Mouse (Mus musculus): ENCODE results near the gene Gsap.
"Not testable (repeated sequence)": the region's sequence is repeated elsewhere in the genome, so short reads cannot be mapped to it uniquely, and the experiment has no call there.

The Gsap gene

DNA sequence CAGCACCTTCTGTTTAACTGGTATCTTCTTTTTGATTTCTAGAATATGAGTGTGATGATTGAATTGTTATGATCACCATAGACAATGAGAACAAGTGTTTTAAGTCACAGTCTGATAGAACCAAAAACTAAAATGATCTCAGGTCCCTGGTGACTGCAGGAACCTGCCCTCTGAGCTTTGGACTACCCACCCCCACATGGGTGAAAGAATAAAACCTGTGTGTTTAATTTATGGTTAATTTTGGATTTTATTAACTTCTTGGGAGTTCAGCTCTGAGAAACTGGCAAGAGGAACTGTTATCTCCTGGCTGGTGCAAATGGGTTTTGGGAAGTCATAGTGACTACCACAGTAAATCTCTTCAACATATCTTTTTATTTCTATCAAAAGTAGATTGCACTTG, 6.6 kb upstream of the Gsap start:
- no peak for DNase-seq (ENCODE audit: low read depth, low spot score)

DNA sequence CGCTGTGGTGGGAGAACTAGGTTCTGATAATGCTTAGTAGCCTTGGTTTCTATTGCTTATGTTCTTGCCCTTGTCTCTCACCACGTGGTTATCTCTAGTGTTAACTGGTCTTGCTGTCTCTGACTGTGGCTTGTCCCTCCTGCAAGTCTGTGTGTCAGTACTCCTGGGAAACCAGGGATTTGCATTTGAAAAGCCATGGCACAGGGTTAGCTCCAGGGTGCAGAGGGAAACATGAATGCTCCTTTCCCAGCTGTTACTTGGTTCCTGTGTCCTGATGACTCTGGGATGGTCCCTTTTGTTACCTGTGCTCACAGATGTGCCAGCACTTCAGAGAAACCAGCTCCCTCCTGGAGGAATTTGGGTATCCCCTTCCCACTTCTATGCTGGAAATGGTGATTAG, 3.0 kb upstream of the Gsap start:
- not testable (repeated sequence) for DNase-seq (ENCODE audit: low read depth, low spot score)

DNA sequence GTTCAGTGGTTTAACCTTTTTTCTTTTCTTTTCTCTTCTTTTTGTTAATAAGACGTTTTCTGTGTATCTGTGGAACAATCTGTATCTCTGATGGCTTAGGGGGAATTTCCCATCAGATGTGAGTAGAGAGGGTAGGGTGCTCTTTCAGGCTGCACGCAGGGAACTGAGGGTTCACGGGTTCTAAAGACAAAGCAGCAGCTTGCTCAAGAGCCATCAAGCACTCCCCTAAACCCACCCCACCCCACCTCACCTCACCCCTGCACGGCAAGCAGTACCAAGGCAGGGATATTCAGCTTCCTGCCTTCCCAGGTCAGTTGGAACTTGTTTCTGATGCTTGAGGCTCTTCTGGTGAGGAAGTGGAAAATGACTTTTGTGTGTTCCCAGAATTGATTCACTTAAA, 766 bp downstream of the Gsap start:
- no peak for DNase-seq (ENCODE audit: low read depth, low spot score)

DNA sequence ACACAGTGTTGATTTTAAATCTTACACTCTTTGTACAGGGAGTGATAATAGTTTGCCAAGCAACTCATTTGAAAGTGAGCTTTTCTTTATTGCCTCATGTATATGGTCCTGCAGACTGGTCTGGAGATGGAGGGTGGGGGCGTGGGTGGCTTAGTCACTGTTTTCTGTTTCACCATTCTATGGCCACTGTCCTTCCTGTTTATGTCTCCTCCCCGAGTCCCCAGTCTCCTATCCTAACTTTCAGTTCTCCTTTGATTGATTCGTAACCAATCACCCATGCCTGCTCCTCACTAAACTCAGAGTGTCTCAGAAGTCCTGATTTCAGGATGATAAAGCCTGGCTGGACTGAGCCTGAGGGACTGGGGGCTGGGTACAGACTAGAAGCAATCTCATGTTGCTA, 2.4 kb downstream of the Gsap start:
- DNase-seq (ENCODE audit: low read depth, low spot score) = no peak

DNA sequence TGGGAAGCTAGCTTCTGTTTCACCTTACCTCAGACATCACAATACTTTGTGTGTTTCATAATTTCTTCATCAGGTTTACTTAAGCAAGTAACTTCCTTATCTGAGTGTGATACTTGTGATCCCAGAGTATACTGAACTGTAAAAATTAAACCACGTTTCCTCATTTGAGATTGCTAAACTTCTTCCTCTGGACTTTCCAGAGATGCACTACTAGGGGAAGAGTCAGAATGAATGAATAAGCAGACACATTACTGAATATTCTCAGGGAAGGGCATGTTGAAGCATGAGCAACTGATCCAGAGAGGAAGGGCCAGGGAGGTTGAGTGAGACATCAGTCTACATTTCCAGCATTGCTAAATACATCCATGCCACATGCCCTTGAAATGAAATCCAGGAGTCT, 3.0 kb downstream of the Gsap start:
- no peak for DNase-seq (ENCODE audit: low read depth, low spot score)

DNA sequence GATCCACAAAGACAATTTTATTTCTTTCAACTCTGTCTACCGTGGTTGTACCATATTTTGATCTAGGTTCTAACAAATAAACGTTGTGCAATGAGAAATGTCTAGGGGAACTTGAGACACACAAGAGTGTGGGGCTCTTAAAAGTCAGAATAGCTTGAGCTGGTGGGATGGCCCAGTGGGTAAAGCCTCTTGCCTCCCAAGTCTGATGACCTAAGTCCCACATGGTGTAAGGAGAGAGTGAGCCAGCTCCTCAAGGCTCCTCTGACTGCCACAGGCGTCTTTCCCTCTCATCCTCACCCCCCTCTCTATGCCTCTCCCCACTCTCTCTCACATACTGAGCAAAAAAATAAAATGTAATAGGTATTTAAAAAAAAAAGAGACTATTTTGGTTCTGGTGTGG, 3.4 kb downstream of the Gsap start:
- no peak for DNase-seq (ENCODE audit: low read depth, low spot score)

DNA sequence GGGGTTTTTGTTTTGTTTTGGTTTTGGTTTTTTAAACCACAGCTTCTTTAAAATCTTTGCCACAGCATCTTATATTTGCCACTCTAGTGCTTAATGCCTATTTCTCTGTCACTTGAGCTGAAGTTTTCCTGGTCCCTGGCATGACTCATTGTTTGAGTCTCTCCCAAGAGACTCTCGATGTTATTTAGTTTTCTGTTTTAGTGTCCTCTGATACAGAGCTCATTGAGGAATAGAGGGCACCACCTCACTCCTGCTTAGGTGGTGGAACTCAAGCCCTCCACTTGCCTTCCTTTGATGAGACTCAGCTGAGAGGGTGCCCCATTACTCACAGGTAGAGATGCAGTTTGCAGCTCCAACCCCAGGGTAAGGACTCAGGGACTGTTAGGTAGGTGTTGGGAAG, 17.4 kb downstream of the Gsap start:
- no peak for DNase-seq (ENCODE audit: low read depth, low spot score)

- DNase-seq (ENCODE audit: low read depth, low spot score) = no peak
These were observed 18.1 kb downstream of the Gsap start for GRCm38 (mm10) chr5:21204157-21204556.

- no peak for DNase-seq (ENCODE audit: low read depth, low spot score)
These were observed 20.0 kb downstream of the Gsap start for GRCm38 (mm10) chr5:21206014-21206413.

GRCm38 (mm10) chr5:21211406-21211805, 25.4 kb downstream of the Gsap start:
- no peak for DNase-seq (ENCODE audit: low read depth, low spot score)

DNA sequence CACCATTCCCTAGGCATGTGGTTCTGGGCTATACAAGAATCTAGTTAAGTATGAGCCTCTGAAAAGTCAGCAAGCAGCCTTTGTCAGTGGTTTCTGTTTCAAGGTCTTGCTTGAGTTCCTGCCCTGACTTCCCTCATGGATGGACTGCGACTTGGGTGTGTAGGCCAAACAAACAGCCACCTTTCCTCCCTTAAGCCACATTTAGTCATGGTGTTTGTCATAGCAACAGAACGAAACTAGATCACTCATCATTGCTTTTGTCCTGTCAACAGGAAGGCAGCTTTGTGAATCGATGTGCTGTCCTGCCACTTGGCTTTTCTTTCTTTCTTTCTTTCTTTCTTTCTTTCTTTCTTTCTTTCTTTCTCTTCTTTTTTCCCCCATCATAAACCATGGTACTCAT, 26.9 kb downstream of the Gsap start:
- no peak for DNase-seq (ENCODE audit: low read depth, low spot score)

GRCm38 (mm10) chr5:21213801-21214200, 27.7 kb downstream of the Gsap start:
- no peak for DNase-seq (ENCODE audit: low read depth, low spot score)

DNA sequence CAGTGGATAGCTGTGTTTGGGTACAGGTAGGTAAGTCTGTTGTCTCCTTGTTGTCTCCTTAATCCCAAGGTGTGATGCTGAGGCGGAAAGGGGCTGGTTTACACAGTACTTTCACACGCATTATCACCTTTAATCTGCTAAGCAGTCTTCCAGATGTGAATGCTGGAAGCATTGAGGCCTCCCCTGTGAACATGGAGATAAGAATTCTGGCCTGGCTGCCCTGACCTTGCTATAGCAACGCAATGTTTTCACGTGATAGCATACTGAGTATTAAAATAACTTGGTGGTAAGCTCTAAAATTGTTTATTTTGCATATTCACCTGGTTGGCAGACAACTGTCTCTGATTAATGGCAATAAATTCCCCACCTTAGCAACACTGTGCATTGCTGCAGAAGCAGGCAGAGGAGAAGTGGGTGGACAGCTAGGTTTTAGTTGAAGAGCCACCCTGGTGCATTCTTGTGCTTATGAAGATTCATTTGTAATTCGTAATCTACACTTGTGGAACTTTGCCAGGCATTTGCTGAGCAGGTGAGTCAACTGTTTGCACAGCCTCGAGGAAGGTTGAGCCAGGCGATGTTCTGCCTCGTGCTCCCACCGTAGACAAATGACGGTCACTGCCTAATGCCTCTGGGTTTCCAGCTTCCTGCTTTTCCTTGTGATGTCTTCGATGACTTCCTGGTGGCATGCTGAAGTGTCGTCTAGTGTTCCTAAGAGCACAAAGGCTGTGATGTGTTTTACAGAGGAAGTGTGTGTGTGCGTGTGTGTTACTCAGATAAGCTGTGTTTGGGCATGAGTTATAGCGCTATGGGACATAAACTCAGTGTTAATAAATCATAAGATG, 31.6 kb downstream of the Gsap start:
- no peak for DNase-seq (ENCODE audit: low read depth, low spot score)

DNA sequence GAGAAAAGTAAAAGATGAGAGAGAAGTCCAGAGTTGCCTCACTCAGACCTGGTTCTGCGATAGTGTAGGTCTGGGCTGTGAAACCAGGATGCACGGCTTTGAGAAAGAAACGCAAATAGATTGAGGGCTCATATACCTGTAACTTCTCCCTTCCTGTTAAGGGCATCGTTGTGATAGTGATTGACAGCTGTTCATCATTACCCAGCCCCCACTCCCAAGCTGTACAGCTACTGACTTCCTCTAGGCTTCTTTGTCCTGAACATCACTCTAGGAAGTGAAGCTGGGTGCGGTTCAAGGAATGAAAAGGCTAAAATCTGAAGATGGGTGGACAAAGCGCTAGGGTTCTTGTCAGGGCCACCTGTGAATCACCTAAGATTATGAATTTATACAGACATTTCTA, 46.8 kb downstream of the Gsap start:
- DNase-seq (ENCODE audit: low read depth, low spot score) = no peak

- no peak for DNase-seq (ENCODE audit: low read depth, low spot score)
These were observed 58.5 kb downstream of the Gsap start for GRCm38 (mm10) chr5:21244575-21244974.

- DNase-seq (ENCODE audit: low read depth, low spot score) = no peak
These were observed 59.2 kb downstream of the Gsap start for GRCm38 (mm10) chr5:21245241-21245640.

- DNase-seq (ENCODE audit: low read depth, low spot score) = no peak
These were observed 60.7 kb downstream of the Gsap start for GRCm38 (mm10) chr5:21246794-21247193.

- DNase-seq (ENCODE audit: low read depth, low spot score) = no peak
These were observed 61.9 kb downstream of the Gsap start for GRCm38 (mm10) chr5:21247916-21248315.

- no peak for DNase-seq (ENCODE audit: low read depth, low spot score)
These were observed 62.8 kb downstream of the Gsap start for GRCm38 (mm10) chr5:21248834-21249233.

DNA sequence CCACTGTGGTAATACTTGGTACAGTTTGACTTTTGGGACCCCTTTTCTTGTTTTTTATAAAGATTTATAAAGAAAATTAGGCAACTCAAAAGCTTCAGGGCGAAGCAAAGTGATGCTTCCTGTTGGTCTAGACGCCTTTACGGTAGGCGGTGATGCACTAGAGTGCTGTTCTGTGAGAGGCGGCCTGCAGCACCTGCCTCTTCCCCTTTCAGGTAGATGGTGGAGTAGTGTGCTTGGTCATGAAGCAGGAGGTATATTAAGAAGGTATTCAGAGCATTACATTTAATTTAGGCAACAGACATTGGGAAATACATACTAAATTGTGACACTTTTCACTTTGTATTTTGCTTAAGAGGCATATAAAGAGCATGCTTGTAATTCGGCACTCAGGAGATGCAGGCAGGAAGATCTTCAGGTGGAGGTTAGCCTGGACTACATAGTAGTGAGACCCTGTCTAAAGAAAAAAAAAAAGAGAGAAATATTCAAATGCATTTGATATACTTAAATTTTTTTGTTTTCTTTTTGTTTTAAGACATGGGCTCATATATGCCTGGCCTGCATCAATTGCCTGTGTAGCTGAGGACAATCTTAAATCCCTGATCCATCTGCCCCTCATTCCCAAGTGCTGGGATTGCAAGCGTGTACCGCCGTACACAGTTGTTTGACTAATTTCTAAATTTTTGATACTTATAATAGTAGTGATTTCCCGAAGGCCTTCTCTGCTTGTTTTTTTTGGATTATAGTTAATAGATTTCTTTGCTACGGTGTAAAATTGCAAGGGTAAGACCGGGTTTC, 68.9 kb downstream of the Gsap start:
- no peak for DNase-seq (ENCODE audit: low read depth, low spot score)

DNA sequence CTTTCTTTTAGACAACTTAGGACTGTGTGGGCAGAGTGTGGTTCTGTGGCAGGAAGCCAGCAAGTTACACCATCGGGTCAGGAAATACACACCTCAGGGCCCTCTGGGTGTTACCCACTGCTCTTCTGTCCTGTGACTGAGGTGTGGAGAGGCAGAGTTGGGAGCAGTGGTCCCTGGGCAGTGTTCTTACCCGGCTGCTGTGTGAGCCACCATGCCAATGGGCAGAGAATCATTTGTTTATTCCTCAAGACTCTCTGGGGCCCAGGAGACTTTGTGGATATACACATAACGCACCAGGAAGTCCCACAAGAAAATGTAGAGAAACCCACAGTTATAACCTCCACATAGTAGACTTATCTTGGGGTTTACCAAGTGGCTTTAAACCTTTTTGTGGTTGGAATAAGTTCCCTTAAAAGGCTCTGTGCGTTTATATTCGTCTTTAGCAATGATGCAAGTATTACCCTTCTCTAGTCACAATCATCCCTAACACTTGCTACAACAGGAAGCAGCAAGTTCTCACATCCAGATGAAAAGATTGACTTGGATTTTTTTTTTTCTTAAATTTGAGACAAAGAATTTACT, 69.6 kb downstream of the Gsap start:
- DNase-seq (ENCODE audit: low read depth, low spot score) = no peak

DNA sequence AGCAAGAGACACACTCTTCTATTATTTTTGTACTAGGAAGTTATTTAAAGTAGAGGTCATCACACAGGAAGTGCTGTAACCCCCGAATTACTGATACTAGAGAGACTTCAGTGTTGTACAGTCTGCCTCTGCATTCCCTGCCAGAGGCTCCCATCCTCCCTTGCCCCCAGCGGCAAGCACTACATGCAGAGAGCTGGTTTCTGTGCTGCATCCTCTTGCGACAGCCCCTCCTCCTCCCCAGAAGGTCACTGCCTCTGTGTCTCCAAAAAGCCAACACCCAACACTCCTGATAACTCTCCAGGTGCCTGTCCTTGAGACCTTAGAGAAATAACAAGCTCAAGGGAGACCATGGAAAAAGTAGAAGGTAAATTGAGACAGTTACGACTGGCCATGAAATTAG, 71.1 kb downstream of the Gsap start:
- no peak for DNase-seq (ENCODE audit: low read depth, low spot score)

GRCm38 (mm10) chr5:21257806-21258205, 71.8 kb downstream of the Gsap start:
- DNase-seq (ENCODE audit: low read depth, low spot score) = no peak
